Mouse (Mus musculus): Measurements from ENCODE around the gene Saal1.
"Not testable (repeated sequence)": the region's sequence is repeated elsewhere in the genome, so short reads cannot be mapped to it uniquely, and the experiment has no call there.

Saal1 gene

GRCm38 (mm10) chr7:46686827-46687226, 23.7 kb downstream of the Saal1 start:
- no peak for DNase-seq

DNA sequence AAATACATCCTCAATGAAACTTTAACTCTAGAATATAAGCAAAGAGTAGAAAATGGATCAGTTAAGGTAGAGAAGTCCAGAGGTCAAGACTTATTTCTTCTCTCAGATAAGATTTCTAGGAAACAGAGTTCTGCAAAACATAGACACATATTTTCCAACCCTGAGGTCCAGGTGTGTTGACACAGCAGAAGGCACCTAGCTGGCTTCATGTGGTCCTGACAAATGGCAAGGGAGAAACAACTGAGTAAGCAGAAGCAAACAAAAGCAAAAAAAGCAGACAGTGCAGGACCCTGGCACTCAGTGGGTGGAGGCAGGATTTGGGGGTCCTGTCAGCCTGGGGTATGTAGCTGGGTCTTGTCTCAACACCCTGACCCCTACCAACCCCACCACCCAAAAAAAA, 29.7 kb downstream of the Saal1 start:
- DNase-seq = no peak

DNA sequence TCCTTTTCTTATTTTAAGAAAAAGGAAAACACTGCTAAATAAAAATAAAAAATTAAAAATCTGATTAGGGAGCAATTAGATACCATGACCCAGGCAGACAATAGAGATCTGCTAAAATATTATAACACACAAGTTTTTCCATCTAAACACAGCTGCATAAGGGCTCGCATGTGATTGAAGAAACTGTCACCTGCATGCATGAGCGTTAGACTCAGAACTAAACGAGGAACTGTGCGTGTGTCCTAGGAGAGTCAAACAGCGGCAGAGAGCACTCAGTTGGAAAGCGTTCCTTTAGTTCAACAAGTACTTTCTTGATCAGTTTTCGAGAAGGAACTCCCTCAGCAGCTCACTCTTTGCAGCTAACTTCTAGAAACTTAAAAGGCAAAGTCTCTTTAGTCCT, 31.4 kb downstream of the Saal1 start:
- DNase-seq = not testable (repeated sequence)

DNA sequence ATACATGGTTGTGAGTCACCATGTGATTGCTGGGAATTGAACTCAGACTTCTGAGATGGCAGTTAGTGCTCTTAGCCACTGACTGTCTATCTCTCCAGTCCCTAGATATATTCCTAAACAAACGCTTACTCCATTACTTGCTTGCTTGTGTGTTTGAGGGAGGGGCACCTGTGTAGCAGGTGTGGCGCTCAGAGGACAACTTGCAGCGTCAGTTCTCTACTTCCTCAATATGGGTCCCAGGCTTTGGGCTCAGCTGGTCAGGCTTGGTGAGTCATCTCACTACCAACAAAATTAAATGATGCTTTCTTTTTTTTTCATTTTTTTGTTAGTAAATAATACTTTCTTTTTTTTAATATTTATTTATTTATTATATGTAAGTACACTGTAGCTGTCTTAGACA, 32.1 kb downstream of the Saal1 start:
- no peak for DNase-seq

- DNase-seq = no peak
Observed at GRCm38 (mm10) chr7:46676808-46677360, 33.6 kb downstream of the Saal1 start.

DNA sequence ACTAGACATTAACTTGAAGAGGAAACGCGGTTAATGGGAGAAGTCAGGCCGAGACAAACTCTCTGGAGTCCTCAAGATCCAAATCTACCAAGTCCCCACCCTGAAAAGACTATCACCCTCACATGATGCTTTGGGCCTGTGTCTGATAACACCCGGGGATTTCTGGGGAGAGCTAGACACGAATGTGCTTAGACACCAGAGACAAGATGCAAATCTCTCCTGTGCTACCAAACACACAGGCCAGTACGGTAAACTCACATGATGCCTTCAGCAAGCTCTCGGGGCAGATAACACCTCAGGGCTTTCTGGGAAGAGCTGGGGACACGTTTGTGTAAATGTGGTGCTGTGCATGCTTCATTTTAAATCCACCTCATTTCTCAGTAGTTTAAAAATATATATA, 34.6 kb downstream of the Saal1 start:
- DNase-seq = no peak

DNA sequence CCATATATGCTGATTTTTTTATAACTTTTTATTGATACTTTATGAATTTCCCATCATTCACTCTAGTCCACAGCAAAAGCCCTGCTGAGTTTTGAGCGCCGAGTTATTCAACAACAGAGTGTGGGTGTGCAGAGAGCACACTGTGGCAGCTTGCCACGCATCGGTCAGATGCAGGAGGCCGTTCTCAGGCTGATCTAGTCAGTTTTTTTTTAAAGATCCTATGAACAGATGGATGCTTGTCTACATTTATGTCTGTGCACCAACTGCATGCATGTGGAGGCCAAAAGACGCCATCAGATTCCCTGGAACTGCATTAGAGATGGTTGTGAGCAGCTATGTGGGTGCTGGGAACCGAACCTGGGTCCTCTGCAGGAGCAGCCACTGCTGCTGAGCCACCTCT, 35.4 kb downstream of the Saal1 start:
- DNase-seq = no peak

- no peak for DNase-seq
Observed at GRCm38 (mm10) chr7:46672160-46672672, 38.3 kb downstream of the Saal1 start, which contains the start of gene Tph1. Gene Tph1, minus strand, starts transcription at chr7:46672537.

DNA sequence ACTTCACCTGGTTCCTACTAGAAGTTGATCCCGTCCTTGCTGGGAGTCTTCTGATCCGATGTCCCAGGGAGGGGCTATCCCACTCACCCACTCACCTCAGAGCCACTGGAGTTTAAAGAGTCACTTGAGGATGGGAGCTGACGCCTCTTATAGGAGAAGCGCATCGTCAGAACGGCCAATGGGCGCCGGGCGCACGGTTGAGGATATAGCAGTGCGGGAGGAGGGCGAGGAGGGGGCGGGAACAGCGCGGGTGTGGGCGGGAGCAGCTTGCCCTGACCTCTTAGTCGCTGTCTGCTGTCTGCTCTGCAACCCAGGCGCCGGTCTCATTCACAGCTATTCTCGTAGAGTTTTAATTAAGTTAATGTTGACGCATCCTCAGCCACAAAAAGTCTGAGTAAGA, 43.2 kb downstream of the Saal1 start:
- DNase-seq = no peak

GRCm38 (mm10) chr7:46665236-46665635, 45.2 kb downstream of the Saal1 start:
- no peak for DNase-seq

DNA sequence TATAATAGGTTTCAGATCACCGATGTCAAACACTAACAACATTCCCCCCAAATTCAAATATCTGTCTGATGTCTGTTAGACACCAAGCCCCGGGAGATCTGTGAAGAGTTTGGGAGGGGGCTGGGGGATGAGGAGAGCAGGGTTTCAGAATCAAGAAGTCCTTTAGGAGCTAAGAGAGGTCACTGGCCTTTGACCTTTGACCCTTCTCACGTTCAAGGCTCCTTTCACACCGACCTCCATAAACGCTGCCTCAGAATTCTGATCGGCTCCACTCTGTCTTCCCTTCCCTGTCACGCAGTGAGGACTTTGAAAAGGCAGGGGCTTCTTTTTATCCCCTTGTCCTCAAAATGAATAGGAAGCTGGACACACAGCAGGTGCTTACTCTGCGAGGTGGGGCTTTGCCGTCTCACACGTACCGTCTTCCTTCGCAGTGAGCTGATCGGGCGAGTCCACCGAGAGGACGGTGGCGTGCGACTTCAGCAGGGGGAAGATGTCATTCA, 48.8 kb downstream of the Saal1 start:
- DNase-seq = no peak

GRCm38 (mm10) chr7:46652279-46652678, 58.2 kb downstream of the Saal1 start:
- DNase-seq = no peak

DNA sequence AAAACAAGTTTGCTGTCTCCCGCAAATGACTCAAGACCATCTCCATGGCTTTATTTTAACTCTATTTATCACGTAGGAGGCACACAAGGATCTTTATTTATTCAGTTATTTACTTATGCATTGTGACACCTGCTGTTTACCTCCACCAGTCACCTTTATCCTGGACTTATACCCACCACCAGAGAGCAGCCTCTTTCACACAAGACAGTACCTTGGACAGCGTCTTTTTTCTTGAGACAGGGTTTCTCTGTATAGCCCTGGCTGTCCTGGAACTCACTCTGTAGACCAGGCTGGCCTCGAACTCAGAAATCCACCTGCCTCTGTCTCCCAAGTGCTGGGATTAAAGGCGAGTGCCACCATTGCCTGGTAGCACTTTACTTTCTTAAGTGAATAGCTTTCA, 60.2 kb downstream of the Saal1 start:
- DNase-seq = not testable (repeated sequence)

GRCm38 (mm10) chr7:46648431-46649140, 61.9 kb downstream of the Saal1 start:
- no peak for DNase-seq

- DNase-seq = no peak
Observed at GRCm38 (mm10) chr7:46643172-46643571, 67.3 kb downstream of the Saal1 start.

- DNase-seq = no peak
Observed at GRCm38 (mm10) chr7:46640062-46640461, 70.4 kb downstream of the Saal1 start.

GRCm38 (mm10) chr7:46639692-46640031, 70.8 kb downstream of the Saal1 start, which contains the start of gene Sergef:
Gene Sergef, minus strand, starts transcription at chr7:46639807.
- DNase-seq = peak; percentile 99

DNA sequence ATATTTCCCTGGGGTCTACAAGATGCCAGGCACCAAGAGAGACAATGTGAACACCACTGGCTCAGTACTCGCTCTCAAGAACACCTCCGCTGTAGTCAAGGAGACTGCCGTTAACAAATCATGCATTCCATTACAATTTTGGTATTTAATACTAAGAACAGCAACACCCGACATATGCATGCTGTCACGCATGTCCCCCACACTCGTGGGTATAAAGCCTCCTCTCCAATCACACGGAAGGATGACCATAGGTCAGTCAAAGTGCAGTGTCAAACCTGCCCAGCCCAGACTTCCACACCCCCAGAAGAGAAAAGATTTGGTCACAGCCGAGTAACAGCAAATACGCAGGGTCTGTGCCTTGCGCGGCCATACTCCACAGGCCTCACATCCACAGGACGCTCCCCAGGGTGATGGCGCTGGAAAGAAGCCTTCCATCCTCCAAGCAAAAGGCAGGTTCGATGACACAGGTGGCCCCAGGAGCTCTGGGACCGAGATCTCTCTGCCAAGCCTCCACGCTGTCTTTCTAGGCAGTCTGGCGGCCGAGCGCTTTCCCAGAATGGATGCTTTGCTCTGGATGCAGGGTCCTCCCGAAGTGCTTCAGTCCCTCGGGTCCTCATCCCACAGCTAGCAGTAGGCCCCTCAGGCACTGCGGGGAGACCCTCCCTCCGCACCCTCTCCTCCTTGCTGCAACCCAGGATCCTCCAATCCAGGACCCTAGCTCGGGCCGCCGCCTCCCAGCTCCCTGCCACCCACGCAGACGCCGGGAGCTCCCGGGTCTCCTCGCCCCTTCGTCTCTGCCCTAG, 71.4 kb downstream of the Saal1 start:
- DNase-seq = no peak
